Mouse (Mus musculus) right cerebral cortex, postnatal 4 days (tissue): Measurements from ENCODE around the gene Gm49336.

ENCODE experiments used
- DNase-seq: peaks from one replicate; pipeline ENCODE4 v3.0.0-alpha.2; 2022

Gm49336 gene

GRCm38 (mm10) chr14:60251281-60252003, at the start of gene Gm49336, which contains the start of gene Nupl1:
Gene Gm49336 (minus strand): TSS chr14:60251507.
Gene Nupl1 (minus strand): TSS chr14:60251431.
- peak; percentile 97 for DNase-seq

DNA sequence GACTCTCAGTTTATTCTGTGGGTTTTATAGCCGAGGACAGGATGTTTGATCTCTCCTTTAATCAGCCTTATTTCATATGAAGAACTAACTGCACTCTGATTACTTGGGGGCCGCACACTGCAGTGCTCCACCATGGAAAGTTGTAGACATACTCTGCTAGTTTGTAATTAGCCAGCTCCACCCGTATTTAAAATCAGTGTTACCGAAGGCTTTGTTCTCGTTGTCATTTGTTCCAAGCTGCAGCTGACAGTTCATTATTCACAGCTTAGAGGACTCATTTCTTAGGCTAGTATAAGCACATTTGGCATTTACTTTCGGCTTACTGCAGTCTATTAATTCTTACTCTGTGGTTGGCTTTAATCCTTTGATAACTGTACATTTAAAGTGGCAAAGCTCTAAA, 49.7 kb upstream of the Gm49336 start:
- DNase-seq = no peak

- DNase-seq = no peak
Observed at GRCm38 (mm10) chr14:60300224-60300991, 49.1 kb upstream of the Gm49336 start.

GRCm38 (mm10) chr14:60295531-60295930, 44.2 kb upstream of the Gm49336 start:
- DNase-seq = no peak

- DNase-seq = no peak
Observed at GRCm38 (mm10) chr14:60290363-60290762, 39.1 kb upstream of the Gm49336 start.

- DNase-seq = no peak
Observed at GRCm38 (mm10) chr14:60286194-60286863, 35.0 kb upstream of the Gm49336 start.

GRCm38 (mm10) chr14:60275301-60276276, 24.3 kb upstream of the Gm49336 start:
- DNase-seq = no peak

GRCm38 (mm10) chr14:60273346-60273745, 22.0 kb upstream of the Gm49336 start:
- DNase-seq = no peak

DNA sequence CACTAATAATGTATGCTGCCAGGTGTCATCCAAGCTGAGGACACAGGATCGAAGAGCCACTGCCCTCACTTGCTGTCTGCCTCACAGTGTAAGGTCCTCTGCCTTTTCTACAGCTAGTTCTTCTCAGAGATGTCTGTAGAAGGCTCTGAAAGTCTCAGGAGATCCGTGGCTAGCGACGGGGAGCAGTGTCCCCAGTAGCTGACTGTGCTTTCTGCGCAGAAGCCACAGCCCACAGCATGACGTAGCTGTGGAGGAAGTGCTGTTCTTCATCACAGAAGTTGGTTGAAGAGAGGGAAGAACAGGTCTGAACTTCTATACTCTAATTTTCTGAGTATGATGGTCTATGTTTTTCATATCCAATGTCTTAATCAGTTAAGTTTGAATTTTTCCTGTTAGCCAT, 18.0 kb upstream of the Gm49336 start:
- no peak for DNase-seq

- peak; percentile 87 for DNase-seq
Observed at GRCm38 (mm10) chr14:60264990-60265876, 13.9 kb upstream of the Gm49336 start, which contains the start of gene Mtmr6. Gene Mtmr6 (plus strand): TSS chr14:60265228.

GRCm38 (mm10) chr14:60262316-60262715, 11.0 kb upstream of the Gm49336 start:
- no peak for DNase-seq

- DNase-seq = no peak
Observed at GRCm38 (mm10) chr14:60257851-60258250, 6.5 kb upstream of the Gm49336 start.

- DNase-seq = no peak
Observed at GRCm38 (mm10) chr14:60257101-60257500, 5.8 kb upstream of the Gm49336 start.

DNA sequence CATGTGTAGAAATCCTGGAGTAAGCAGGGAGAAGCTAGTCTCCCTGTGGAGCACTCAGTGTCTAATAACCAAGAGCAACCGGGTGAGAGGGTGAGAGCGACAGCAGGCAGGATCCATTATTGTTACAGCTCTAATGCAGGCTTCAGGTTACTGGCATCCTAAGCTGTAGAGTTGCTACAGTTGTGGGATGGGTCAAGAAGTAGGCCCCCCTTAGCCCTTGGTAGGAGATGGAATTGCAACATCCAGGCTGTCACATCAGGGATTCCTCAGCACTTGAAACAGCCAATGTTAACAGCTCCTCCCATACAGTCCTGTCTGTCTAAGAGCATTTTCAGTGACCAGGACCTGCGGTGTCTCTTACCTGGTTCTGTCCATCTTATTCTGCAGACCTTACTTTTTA, 5.0 kb upstream of the Gm49336 start:
- no peak for DNase-seq

DNA sequence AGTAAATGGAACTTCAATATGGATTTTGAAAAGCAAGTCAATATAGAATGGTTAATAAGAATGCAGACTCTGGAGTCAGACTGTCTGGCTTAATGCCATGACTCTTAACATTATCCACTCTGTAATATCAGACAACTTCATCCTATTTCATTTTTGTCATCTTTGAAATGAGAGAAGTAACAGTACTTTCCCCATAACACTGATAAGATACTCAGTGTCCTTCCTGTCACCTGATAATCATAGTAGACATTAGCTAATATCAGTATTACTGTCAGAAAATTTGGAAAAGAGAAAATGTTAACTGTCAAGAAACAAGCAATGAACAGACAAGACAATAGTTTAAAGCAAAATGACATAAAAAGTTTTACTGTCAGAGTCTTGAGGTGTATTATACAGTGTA, 3.5 kb upstream of the Gm49336 start:
- DNase-seq = no peak

- no peak for DNase-seq
Observed at GRCm38 (mm10) chr14:60253466-60253865, 2.2 kb upstream of the Gm49336 start.

DNA sequence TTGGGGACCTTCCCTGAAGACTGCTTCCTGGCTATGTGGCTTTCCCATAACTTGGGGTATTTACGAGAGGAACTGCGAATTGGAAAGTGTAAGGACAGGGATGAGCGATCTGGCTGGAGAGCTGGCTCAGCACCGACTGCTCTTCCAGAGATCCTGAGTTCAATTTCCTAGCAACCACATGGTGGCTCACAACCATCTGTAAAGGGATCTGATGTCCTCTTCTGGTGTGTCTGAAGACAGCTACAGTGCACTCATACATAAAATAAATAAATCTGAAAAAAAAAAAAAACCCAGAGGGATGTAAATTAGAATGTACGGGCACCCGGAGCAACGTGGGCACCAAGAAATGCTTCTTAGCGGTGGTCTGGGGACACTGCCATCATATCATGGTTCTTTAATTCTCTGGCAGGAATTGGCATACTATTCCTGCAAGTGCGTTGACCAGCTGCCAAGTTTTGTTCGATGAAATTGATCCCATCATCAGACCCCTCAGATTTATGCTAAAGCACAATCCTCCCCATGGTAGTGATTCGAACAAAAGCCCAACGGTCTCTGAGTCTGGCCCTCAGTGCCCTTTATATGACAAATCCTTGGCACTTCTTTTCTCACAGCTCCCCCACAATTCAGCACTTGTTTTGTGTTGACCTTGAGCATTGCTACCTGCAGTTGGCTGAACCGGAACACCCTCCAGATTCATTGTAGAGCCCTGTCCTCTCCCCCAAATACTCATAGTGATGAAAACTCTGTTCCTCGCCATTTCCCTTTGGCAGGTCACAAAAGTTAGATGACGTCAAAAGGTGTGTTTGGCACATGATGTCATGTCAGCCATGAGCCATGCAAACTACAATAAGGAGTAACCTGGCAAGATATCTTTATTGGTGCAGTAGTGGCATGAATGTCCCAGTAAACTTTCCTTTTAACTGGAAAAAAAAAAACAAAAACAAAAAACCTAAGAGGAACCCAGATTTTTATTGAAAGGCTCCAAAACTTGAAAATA, 995 bp upstream of the Gm49336 start:
- DNase-seq = peak; percentile 23

GRCm38 (mm10) chr14:60250879-60251278, 428 bp downstream of the Gm49336 start:
- peak; percentile 61 for DNase-seq

DNA sequence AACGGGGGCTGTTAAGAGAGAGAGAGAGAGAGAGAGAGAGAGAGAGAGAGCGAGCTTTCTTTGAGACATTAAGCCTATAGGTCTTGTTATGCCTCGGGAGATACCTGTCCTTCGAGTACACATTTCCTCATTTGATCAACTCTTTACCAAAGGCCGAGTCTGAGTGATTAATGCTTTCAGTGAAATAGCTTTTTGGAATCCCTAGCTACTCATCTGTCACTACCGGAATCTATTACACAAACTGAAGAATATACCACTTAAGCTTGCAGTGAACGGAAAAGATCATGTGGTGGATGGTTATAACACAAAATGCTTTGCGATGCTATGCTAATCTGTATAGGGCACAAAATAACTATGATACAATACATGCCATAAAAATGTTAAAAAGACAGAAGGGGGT, 941 bp downstream of the Gm49336 start:
- no peak for DNase-seq

- DNase-seq = no peak
Observed at GRCm38 (mm10) chr14:60238551-60238950, 12.8 kb downstream of the Gm49336 start.
